Mouse (Mus musculus): Measurements from ENCODE around the gene Prrt1.

DNA sequence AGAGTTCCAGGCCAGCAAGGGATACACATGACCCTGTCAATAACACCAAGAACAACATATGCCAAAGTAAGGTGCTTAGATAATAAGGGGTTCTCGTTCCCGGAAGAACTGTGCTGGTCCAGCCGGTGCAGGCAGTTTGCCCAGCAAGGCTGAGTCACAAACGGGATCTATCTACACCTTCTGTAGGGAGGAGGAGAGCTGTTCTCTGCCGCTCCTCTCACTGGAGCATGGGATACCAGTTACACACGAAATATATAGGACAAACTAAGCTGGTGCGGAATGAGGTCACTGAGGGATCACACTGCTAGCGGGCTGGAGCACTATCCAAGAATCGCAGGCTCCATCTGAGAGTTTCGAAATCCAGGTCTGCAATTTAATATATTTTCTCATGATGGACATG, 14.6 kb downstream of the Prrt1 start:
- TF ChIP-seq GATA1 (IDR thresholded peaks at IDR 0.05; ENCODE audit: borderline replicate concordance, low read length) (no peak), FLI1 (IDR thresholded peaks at IDR 0.05; ENCODE audit: low read length) (no peak)
